9 mouse cellular contexts compared by ENCODE assay signal in genomic region chr12:14315780-14316179, GRCm38 (mm10).
DNase-seq lines count a peak whose midpoint lies in the region; ATAC-seq and TF ChIP-seq lines count a peak whose summit lies in the region.
"Had no signal": no experiment of that assay in that cellular context is flagged by ENCODE, and none has a peak within 500 bp of the region (broad histone marks: within the 10 kb centered on the region; RNA-seq: fewer than 3 reads in every experiment).

No protein-coding gene starts in this region.

- peak; percentile 26 for TF ChIP-seq CTCF in kidney, adult 2 months (conservative IDR thresholded peaks at IDR 0.05; ENCODE audit: insufficient read depth, insufficient read length, low read depth, low read length)
- no peak for TF ChIP-seq CTCF in thymus, adult 2 months (IDR thresholded peaks at IDR 0.05; ENCODE audit: borderline replicate concordance, control insufficient read depth, extremely low read depth, insufficient read depth, low read length, poor library complexity)
- TF ChIP-seq CTCF in gastrocnemius, adult 2 months (IDR thresholded peaks at IDR 0.05) = no peak

- 0 out of 2 replicates have a peak, but pooled peaks cover 2% of the 10 kb centered on the region for H3K4me1 ChIP-seq in kidney, adult 2 months (ENCODE audit: control insufficient read depth, insufficient read depth, low read length)
- no peaks in the 10 kb centered on the region for H3K4me1 ChIP-seq in kidney, embryonic 14.5 days (ENCODE audit: control insufficient read depth, insufficient read depth, low read length)
- no peaks in the 10 kb centered on the region for H3K4me1 ChIP-seq in stomach, embryonic 16.5 days (ENCODE audit: control insufficient read depth, insufficient read depth, low read length)
- no peaks in the 10 kb centered on the region for H3K4me1 ChIP-seq in thymus, adult 2 months (replicated peaks; ENCODE audit: control insufficient read depth, insufficient read depth, low read length)
- H3K4me1 ChIP-seq: midbrain, embryonic 12.5 days had no signal

- WGBS in kidney, adult 2 months = 26% methylated on average over 5 of the region's 5 CpGs
- 60% methylated on average over 5 of the region's 5 CpGs for WGBS in kidney, embryonic 14.5 days
- 33% methylated on average over 5 of the region's 5 CpGs for WGBS in stomach, embryonic 16.5 days
- WGBS in thymus, adult 2 months = 79% methylated on average over 5 of the region's 5 CpGs

- H3K4me3 ChIP-seq in kidney, adult 2 months (ENCODE audit: insufficient read depth, low read depth, low read length) = no peak overlapping the region
- H3K4me3 ChIP-seq in kidney, embryonic 14.5 days (ENCODE audit: low read length) = no peak overlapping the region
- no peak overlapping the region for H3K4me3 ChIP-seq in stomach, embryonic 16.5 days (replicated peaks; ENCODE audit: low read length)
- H3K4me3 ChIP-seq in thymus, adult 2 months (ENCODE audit: control insufficient read depth, insufficient read depth, low read length) = no peak overlapping the region
- no peak overlapping the region for H3K4me3 ChIP-seq in gastrocnemius, adult 2 months
- H3K4me3 ChIP-seq: midbrain, embryonic 12.5 days had no signal

- no peaks in the 10 kb centered on the region for H3K27me3 ChIP-seq in kidney, adult 2 months (replicated peaks; ENCODE audit: control insufficient read depth, insufficient read depth, low read length)
- H3K27me3 ChIP-seq in kidney, embryonic 14.5 days (ENCODE audit: control insufficient read depth, insufficient read depth, low read length) = no peaks in the 10 kb centered on the region
- H3K27me3 ChIP-seq in stomach, embryonic 16.5 days (ENCODE audit: control insufficient read depth, insufficient read depth, low read length) = no peaks in the 10 kb centered on the region
- H3K27me3 ChIP-seq in thymus, adult 2 months (ENCODE audit: control insufficient read depth, insufficient read depth, low read length) = no peaks in the 10 kb centered on the region
- H3K27me3 ChIP-seq: midbrain, embryonic 12.5 days had no signal

- no peaks in the 10 kb centered on the region for H3K9me3 ChIP-seq in kidney, embryonic 14.5 days (ENCODE audit: control insufficient read depth, low read length)
- H3K9me3 ChIP-seq in stomach, embryonic 16.5 days (replicated peaks; ENCODE audit: control insufficient read depth, low read length) = no peaks in the 10 kb centered on the region
- H3K9me3 ChIP-seq: midbrain, embryonic 12.5 days had no signal

- TF ChIP-seq POLR2A in kidney, adult 2 months (IDR thresholded peaks at IDR 0.05; ENCODE audit: low read depth, low read length) = no peak
- TF ChIP-seq POLR2A in thymus, adult 2 months (IDR thresholded peaks at IDR 0.05; ENCODE audit: control insufficient read depth, extremely low read depth, insufficient read depth, low read length, poor library complexity) = no peak

- no peak for ATAC-seq in kidney, embryonic 14.5 days (ENCODE audit: low FRiP score, low TSS enrichment)
- ATAC-seq in stomach, embryonic 16.5 days (ENCODE audit: insufficient read depth, low FRiP score) = peak; percentile 66; the same call in 1 of the 2 replicates

- H3K9ac ChIP-seq in kidney, embryonic 14.5 days (ENCODE audit: low read depth, low read length) = no peak overlapping the region
- no peak overlapping the region for H3K9ac ChIP-seq in stomach, embryonic 16.5 days (ENCODE audit: low read length)
- H3K9ac ChIP-seq: midbrain, embryonic 12.5 days had no signal

- intact Hi-C loops in gastrocnemius, adult 2 months (cut with DNase I) = no loop called here

- DNase-seq in kidney, adult 2 months = peak; percentile 29
- peak; percentile 41 for DNase-seq in adrenal gland, adult 8-10 months
- DNase-seq in cerebellum, postnatal 25 days = peak; percentile 71 to 82
- peak; percentile 23 for DNase-seq in layer of hippocampus, adult 9-11 months
- no peak for DNase-seq in thymus, adult 2 months
- no peak for DNase-seq in gastrocnemius, adult 2 months

- no peaks in the 10 kb centered on the region for H3K36me3 ChIP-seq in kidney, adult 2 months (ENCODE audit: control insufficient read depth, insufficient read depth, low read length)
- H3K36me3 ChIP-seq in kidney, embryonic 14.5 days (ENCODE audit: control insufficient read depth, insufficient read depth, low read length) = no peaks in the 10 kb centered on the region
- no peaks in the 10 kb centered on the region for H3K36me3 ChIP-seq in stomach, embryonic 16.5 days (ENCODE audit: control insufficient read depth, insufficient read depth, low read length)
- no peaks in the 10 kb centered on the region for H3K36me3 ChIP-seq in thymus, adult 2 months (ENCODE audit: control insufficient read depth, insufficient read depth, low read length)
- H3K36me3 ChIP-seq: midbrain, embryonic 12.5 days had no signal

- no peak overlapping the region for H3K4me2 ChIP-seq in kidney, embryonic 14.5 days (replicated peaks; ENCODE audit: low read depth, low read length)
- 0 out of 2 replicates have a peak overlapping the region, but pooled peaks have one; percentile 12 for H3K4me2 ChIP-seq in stomach, embryonic 16.5 days (ENCODE audit: low read depth, low read length)
- H3K4me2 ChIP-seq: midbrain, embryonic 12.5 days had no signal

- H3K27ac ChIP-seq in kidney, adult 2 months (ENCODE audit: insufficient read depth, low read depth, low read length) = no peak overlapping the region
- no peak overlapping the region for H3K27ac ChIP-seq in kidney, embryonic 14.5 days (ENCODE audit: low read depth, low read length)
- no peak overlapping the region for H3K27ac ChIP-seq in stomach, embryonic 16.5 days (ENCODE audit: low read length)
- no peak overlapping the region for H3K27ac ChIP-seq in thymus, adult 2 months (ENCODE audit: control insufficient read depth, insufficient read depth, low read length)
- no peak overlapping the region for H3K27ac ChIP-seq in gastrocnemius, adult 2 months
- H3K27ac ChIP-seq: midbrain, embryonic 12.5 days had no signal

Comparison
In these comparisons a context has a peak if more than half of its experiments do, and no peak if none do; other contexts are left out.
1. DNase-seq: peak in kidney, adult 2 months (single experiment), adrenal gland, adult 8-10 months (single experiment), cerebellum, postnatal 25 days (2 of 2) and layer of hippocampus, adult 9-11 months (single experiment); none in thymus, adult 2 months (single experiment) and gastrocnemius, adult 2 months (single experiment).